Mouse (Mus musculus) midbrain, embryonic 10.5 days (tissue): ENCODE measurements around the gene Brwd3. TPM values are rescaled to one million over a fixed set of nuclear protein-coding genes. Genes with fewer than 3 reads are reported as not detected.

Experiments
- DNase-seq: peaks from one replicate; pipeline ENCODE4 v3.0.0-alpha.2; 2017; ENCODE audit warnings: low spot score
- H3K27ac ChIP-seq: fragments of 300-500 bp; sonication (generic); replicated peaks from 2 replicates; pipeline ENCODE4 v1.5.1; 2016; ENCODE audit warnings: mild to moderate bottlenecking
- H3K27me3 ChIP-seq: fragments of 300-500 bp; sonication (generic); 2 replicates; pipeline ENCODE4 v1.6.1; 2016; ENCODE audit warnings: low read depth, mild to moderate bottlenecking; ENCODE audit not compliant: poor library complexity, severe bottlenecking
- H3K36me3 ChIP-seq: fragments of 300-500 bp; sonication (generic); 2 replicates; pipeline ENCODE4 v1.6.1; 2016; ENCODE audit warnings: mild to moderate bottlenecking, moderate library complexity
- H3K4me1 ChIP-seq: fragments of 300-500 bp; sonication (generic); 2 replicates; pipeline ENCODE4 v1.6.1; 2016
- H3K4me3 ChIP-seq: fragments of 300-500 bp; sonication (generic); 2 replicates; pipeline ENCODE4 v1.5.1; 2016; ENCODE audit warnings: mild to moderate bottlenecking, moderate library complexity
- H3K9me3 ChIP-seq: fragments of 300-500 bp; sonication (generic); replicated peaks from 2 replicates; pipeline ENCODE4 v1.6.1; 2016; ENCODE audit warnings: mild to moderate bottlenecking
- WGBS: fragments of 180-500 bp; shearing (Covaris S2); methylation state at CpG from one replicate; pipeline ENCODE4 v1.1.7; 2016; 5-methylcytosine and 5-hydroxymethylcytosine counted together
- polyA plus RNA-seq: library from polyadenylated mRNA; unstranded; fragments of >200 nt; fragmentation: Nextera tagmentation; extraction: Ambion mirVana; gene quantifications from 2 replicates; pipeline ENCODE4 v1.2.1, GENCODE M21; 2016

Gene Brwd3
- polyA plus RNA-seq, 1 experiment from 2014 or later = 2.8 TPM

GRCm38 (mm10) chrX:108729068-108729467 is 105.1 kb downstream of the Brwd3 start:
- Histone ChIP-seq H3K4me1 (peaks cover 4% of the 10 kb centered on the region; the same call in 1 of the 2 replicates), H3K9me3 (no peaks in the 10 kb centered on the region), H3K27me3 (no peaks in the 10 kb centered on the region), H3K4me3 (no peak overlapping the region), H3K36me3 (no peaks in the 10 kb centered on the region), H3K27ac (no peak overlapping the region)
- WGBS = 82% methylated on average over 3 of the region's 3 CpGs
- DNase-seq = no peak

- no peaks in the 10 kb centered on the region for H3K36me3 ChIP-seq
- no peaks in the 10 kb centered on the region for H3K27me3 ChIP-seq
- no peak overlapping the region for H3K27ac ChIP-seq
- H3K9me3 ChIP-seq = no peaks in the 10 kb centered on the region
- H3K4me3 ChIP-seq = no peak overlapping the region
- H3K4me1 ChIP-seq = peaks cover 4% of the 10 kb centered on the region; the same call in 1 of the 2 replicates
- no peak for DNase-seq
- 84% methylated on average over 3 of the region's 3 CpGs for WGBS
Observed at GRCm38 (mm10) chrX:108728334-108728733, 105.8 kb downstream of the Brwd3 start.

GRCm38 (mm10) chrX:108724241-108724640 is 109.9 kb downstream of the Brwd3 start:
- Histone ChIP-seq H3K36me3 (no peaks in the 10 kb centered on the region), H3K27me3 (no peaks in the 10 kb centered on the region), H3K27ac (no peak overlapping the region), H3K9me3 (no peaks in the 10 kb centered on the region), H3K4me3 (no peak overlapping the region), H3K4me1 (peaks cover 2% of the 10 kb centered on the region; the same call in 1 of the 2 replicates)
- DNase-seq = no peak

GRCm38 (mm10) chrX:108722447-108722846 is 111.7 kb downstream of the Brwd3 start:
- Histone ChIP-seq H3K4me1 (no peaks in the 10 kb centered on the region), H3K4me3 (no peak overlapping the region), H3K36me3 (no peaks in the 10 kb centered on the region), H3K9me3 (no peaks in the 10 kb centered on the region), H3K27me3 (no peaks in the 10 kb centered on the region), H3K27ac (no peak overlapping the region)
- WGBS = 86% methylated on average over 1 of the region's 1 CpGs
- DNase-seq = no peak

- 72% methylated on average over 2 of the region's 2 CpGs for WGBS
- Histone ChIP-seq H3K4me3 (no peak overlapping the region), H3K9me3 (no peaks in the 10 kb centered on the region), H3K27ac (no peak overlapping the region), H3K4me1 (no peaks in the 10 kb centered on the region), H3K36me3 (no peaks in the 10 kb centered on the region), H3K27me3 (no peaks in the 10 kb centered on the region)
- DNase-seq = no peak
Observed at GRCm38 (mm10) chrX:108704312-108704711, 129.9 kb downstream of the Brwd3 start.

Other genes with a start within 250 kb of the Brwd3 start
- gene Gm379, start 169.5 kb downstream of the Brwd3 start, polyA plus RNA-seq = not detected in 2 replicates
- 22.8 and 26.5 TPM in 2 replicates for gene Hmgn5, start 179.0 kb upstream of the Brwd3 start, polyA plus RNA-seq